Mouse (Mus musculus): ENCODE measurements around the gene Srek1.

GRCm38 (mm10) chr13:103817935-103818334, 43.5 kb upstream of the Srek1 start:
- no peak for TF ChIP-seq POLR2A (IDR thresholded peaks at IDR 0.05; ENCODE audit: control insufficient read depth, extremely low read depth, insufficient read depth, low read length, poor library complexity)
- no peak for TF ChIP-seq CTCF (IDR thresholded peaks at IDR 0.05; ENCODE audit: borderline replicate concordance, control insufficient read depth, extremely low read depth, insufficient read depth, low read length, poor library complexity)

Data from thymus, adult 2 months (tissue).